Mouse (Mus musculus): ENCODE results near the gene Rnf114.

GRCm38 (mm10) chr2:167453814-167454213 lies 38.6 kb upstream of the Rnf114 start:
- TF ChIP-seq POLR2A (IDR thresholded peaks at IDR 0.05; ENCODE audit: extremely low read depth, insufficient read depth, low read length) (no peak), CTCF (IDR thresholded peaks at IDR 0.05; ENCODE audit: extremely low read depth, insufficient read depth, low read length) (no peak)

Data from cortical plate, adult 2 months (tissue).